Mouse (Mus musculus): ENCODE measurements around the gene D430041D05Rik.
"Not testable (repeated sequence)": the region's sequence is repeated elsewhere in the genome, so short reads cannot be mapped to it uniquely, and the experiment has no call there.

The D430041D05Rik gene

DNA sequence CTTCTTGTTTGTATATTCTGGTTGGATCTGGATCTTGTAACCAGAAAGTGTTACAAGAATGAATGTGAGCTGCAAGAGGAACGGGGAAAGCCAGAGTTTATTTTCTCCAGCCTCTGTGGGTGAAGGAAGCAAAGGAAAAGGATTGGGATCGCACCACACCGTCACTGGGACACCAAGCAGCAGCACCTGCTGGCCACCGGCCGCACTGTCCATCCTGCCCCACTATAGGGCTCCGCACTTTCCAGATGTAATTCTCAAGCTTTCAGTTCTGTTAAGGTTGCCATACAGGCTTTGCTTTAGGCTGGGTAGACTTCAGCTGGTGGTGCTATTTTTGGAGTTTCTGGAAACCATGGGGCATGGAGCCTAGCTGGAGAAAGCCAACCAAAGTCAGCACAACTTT lies 290.5 kb downstream of the D430041D05Rik start:
- DNase-seq (ENCODE audit: low spot score in 2 of 2) = no peak

DNA sequence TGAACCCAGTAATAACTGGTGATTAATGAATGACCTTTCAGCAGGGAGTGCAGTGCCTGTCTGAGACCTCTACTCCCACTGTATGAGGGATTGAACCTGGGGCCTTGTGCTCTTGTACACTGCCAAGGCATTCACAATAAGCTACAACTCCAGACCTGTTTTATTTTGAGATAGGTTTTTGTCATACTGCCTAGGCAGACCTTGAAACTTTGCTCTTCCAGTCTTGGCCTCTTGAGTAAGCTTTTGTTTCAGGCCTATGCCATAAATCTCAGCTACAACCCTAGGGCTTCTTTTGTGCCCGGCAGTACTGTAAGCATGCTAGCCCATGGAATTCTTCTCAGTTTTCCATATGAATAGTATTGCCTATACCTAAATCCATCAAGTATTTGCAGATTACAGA lies 291.7 kb downstream of the D430041D05Rik start:
- no peak for DNase-seq (ENCODE audit: low spot score in 2 of 2)

GRCm38 (mm10) chr2:104117173-104117572 lies 293.6 kb downstream of the D430041D05Rik start:
- DNase-seq (ENCODE audit: low spot score in 2 of 2) = not testable (repeated sequence)

- no peak for DNase-seq (ENCODE audit: low spot score in 2 of 2)
These were observed 295.9 kb downstream of the D430041D05Rik start for GRCm38 (mm10) chr2:104114898-104115297.

- DNase-seq (ENCODE audit: low spot score in 2 of 2) = not testable (repeated sequence)
These were observed 297.2 kb downstream of the D430041D05Rik start for GRCm38 (mm10) chr2:104113563-104113962.

GRCm38 (mm10) chr2:104111170-104111797 lies 299.5 kb downstream of the D430041D05Rik start:
- DNase-seq (ENCODE audit: low spot score in 2 of 2) = not testable (repeated sequence)

GRCm38 (mm10) chr2:104110031-104110430 lies 300.8 kb downstream of the D430041D05Rik start:
- DNase-seq (ENCODE audit: low spot score in 2 of 2) = no peak

DNA sequence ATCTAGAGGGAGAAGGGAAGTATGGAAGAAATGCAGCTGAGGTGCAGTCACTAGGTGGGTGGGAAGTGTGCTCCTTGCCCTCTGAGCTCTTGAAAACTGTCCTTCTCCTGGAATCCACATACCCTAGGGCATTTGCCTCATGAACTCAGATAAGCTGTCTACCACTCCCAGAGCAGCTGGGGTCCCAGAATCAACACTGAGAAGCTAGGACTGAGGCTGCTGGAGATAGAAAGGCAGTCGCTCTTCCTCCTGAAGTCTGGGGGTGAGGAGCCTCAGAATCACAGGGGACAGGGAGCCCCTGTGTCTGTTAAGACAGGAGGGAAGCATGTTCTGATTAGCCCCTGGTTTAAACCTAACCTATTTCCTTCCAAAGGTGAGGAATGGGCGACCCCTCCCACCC lies 301.3 kb downstream of the D430041D05Rik start:
- no peak for DNase-seq (ENCODE audit: low spot score in 2 of 2)

DNA sequence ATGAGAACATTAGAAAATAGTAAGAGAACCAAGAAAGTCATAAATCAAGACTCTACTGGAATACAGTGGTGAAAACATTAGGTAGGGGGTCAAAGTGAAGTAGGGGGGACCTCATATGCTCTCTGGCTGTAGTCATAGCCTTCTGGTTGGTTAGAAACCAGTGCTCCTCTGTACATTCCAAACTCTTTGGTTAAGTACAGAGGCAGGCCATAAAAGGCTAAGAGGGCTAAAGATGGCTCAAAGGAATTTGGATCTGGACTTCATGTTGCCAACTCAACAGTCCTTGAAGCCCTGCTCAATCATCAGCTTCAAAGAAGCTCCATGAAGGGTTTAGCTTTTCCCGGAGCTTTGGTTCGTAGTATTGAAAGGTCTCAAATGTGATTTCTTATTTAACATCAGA lies 301.8 kb downstream of the D430041D05Rik start:
- DNase-seq (ENCODE audit: low spot score in 2 of 2) = not testable (repeated sequence)

DNA sequence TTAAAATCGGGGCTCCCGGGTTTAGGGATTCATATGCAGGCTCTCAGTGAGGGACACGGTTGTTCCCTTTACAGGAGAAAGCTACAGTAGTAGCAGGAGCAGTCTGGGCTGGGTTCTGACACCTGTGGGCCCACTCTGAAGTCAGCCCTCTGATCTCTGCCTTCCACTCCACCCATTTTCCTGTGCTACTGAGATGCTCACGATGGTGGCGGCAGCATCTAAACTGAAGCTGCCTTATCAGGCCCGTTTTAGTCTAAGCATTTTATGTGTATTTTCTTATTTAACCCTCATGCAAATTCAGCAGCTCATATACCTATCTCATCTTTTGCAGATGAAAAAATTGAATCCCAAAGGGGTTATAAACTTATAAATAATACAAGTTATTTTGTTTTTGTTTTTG lies 306.0 kb downstream of the D430041D05Rik start:
- DNase-seq (ENCODE audit: low spot score in 2 of 2) = no peak

GRCm38 (mm10) chr2:104099946-104100345 lies 310.9 kb downstream of the D430041D05Rik start:
- no peak for DNase-seq (ENCODE audit: low spot score in 2 of 2)

GRCm38 (mm10) chr2:104099231-104099585 lies 311.6 kb downstream of the D430041D05Rik start:
- no peak for DNase-seq (ENCODE audit: low spot score in 2 of 2)

- DNase-seq (ENCODE audit: low spot score in 2 of 2) = no peak
These were observed 312.1 kb downstream of the D430041D05Rik start for GRCm38 (mm10) chr2:104098529-104099230.

DNA sequence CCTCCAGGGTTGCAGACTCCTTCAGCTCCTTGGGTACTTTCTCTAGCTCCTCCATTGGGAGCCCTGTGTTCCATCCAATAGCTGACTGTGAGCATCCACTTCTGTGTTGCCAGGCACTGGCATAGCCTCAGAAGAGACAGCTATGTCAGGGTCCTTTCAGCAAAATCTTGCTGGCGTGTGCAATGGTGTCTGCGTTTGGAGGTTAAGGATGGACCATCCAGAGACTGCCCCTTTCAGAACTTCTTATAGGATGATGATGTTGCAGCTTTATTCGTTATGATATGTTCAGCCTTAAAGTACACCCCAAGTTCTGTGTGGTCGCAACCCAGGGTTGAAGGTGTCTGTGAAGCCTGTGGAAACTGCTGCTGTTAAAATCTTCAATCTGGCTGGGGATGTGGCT lies 313.4 kb downstream of the D430041D05Rik start:
- DNase-seq (ENCODE audit: low spot score in 2 of 2) = not testable (repeated sequence)

DNA sequence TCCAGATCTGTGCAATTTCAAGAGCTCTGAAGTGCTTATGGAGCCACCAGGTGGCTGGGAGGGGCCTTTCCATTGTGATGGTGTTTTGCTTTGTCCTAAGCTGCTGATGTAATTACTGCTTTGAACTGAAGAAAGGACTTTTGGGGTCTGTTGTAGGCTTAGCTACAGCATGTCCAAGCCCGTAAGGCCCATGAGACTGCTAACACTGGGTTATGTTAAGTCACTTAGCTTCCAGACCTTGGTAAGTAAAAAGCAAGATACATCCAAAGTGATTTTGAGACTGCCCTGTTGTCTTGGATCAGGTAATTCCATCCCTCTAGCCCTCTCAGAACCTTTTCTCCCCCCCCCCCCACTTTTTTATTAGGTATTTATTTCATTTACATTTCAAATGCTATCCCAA lies 314.0 kb downstream of the D430041D05Rik start:
- DNase-seq (ENCODE audit: low spot score in 2 of 2) = not testable (repeated sequence)

DNA sequence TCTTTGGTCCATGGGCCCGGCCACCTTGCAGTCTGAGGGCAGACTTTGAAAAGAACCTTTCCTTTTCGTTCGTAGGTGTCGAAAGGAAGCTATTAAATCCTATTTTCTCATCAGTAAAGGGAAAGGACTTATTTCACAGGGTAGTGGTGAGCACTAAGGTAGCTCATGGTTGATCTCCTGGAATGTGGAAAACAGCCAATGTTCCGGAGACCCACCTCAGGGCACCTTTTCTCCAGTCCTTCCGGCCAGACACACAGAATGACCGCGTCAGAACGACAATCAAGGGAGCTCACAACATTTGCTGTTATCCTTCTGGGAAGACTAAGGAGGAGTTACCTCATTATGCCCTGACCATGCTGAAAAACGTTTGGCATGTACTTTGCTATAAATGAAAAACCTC lies 314.6 kb downstream of the D430041D05Rik start:
- DNase-seq (ENCODE audit: low spot score in 2 of 2) = no peak

- DNase-seq (ENCODE audit: low spot score in 2 of 2) = peak; percentile 66 to 71
These were observed 315.0 kb downstream of the D430041D05Rik start, which contains the start of gene Cd59a for GRCm38 (mm10) chr2:104095741-104096213. Cd59a (plus strand) TSS chr2:104095801.

DNA sequence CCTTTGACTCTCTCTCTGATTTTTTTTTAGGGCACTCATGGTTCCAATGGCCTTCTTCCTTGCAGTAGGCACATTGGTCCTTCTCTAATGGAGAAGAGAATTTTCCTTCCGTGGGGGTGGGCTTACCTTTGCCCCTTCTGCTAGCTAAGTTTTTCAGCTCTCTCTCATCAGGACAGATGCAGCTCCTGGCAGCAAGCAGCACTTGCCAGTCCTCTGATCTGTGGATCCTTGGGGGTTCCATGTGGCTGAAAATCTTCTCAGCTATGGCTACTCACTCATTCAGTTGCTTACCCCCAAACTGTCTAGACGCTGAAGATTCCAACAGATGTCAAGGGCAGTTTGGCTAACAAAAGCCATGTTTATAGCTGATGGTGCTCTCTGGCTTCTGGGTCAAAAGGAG lies 317.5 kb downstream of the D430041D05Rik start:
- DNase-seq (ENCODE audit: low spot score in 2 of 2) = no peak
